Mouse (Mus musculus) testis, postnatal 10 days (tissue): ENCODE results near the gene Ephb2.

ENCODE experiments used
- DNase-seq: peaks from one replicate; pipeline ENCODE4 v3.0.0; 2021; ENCODE audit warnings: low spot score

The Ephb2 gene

DNA sequence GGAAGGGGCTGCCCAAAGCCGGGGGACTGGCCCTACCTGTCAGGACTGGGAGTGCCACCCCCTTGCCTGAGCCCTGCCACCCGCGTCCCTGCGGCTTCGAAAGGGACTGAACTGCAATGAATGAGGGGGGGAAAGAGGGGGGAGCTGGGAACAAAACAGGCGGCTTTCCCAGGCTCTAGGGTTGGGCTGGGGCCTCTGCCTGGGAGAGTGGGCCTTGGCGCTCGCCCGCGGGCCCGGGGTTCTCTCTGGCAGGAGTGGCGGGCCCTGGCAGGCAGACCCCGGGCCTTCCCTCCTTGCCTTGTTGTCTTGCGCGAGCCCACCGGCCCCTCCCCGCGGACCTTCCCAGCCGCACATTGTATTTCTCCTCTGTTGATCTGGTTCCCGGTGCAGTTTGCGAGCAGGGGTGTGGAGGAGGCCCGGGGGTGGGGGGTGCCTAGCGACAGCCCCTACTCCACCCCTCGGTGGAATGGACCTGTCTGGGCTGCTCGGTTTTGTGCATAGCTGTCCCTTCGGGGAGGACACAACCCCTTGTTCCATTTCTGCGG, 671 bp upstream of the Ephb2 start:
- DNase-seq, result peak; percentile 51

DNA sequence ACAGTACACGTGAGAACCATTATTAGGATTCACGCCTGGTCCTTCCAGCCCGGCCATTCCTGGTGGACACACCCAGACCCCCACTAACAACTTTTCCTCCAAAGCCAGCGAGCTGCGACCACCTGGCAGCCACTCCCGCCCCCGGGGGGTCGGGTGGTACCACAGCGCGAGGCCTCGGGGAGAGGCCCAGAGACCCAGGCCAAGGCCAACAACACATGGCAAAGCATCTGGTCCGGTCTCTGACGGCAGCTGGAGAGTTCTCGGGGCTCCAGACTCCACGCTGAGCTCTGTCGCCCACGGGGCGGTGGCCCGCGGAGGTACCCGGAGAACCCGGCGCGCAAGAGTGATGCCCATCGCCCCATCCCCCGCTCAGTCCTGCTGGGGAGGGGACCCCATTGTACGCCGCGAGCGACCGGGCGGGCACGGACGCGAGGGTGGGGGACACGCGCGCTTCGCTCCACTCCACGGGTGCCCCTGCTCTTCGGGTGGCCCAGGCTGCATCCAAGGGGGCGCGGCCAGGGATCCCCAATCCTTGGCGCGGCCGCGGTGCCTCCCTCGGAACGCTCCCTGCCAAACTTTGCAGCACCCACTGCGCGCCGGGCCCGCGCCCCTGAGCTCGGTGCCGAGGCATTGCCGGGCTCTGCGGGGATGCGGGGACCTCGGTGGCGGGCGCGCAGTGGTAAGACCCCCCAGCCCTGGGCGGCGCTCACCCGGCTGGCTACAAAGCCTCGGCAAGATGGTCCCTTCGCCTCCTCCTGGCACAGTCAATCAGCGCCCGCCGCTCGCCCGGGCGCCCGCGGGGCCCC, 770 bp downstream of the Ephb2 start:
- DNase-seq, result peak; percentile 60

DNA sequence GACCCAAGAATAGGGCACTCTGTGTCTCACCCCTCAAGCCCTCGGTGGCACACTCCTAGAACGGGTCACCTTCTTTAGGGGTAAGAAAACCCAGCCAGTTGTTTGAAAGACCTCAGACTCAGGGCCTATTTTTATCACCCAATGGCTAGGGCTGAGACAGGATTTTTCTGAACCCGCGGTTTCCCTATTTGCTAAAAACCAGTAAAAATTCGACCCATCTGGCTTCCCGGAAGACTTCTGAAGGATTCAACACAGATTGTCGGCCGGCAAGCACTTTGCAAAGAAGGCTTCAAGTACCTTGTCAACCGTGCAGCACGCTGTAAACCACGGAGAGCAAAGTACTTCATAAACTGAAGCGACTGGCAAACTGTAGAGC, 1.4 kb downstream of the Ephb2 start:
- DNase-seq, result no peak

GRCm38 (mm10) chr4:136833619-136834351, 2.0 kb downstream of the Ephb2 start:
- no peak for DNase-seq

DNA sequence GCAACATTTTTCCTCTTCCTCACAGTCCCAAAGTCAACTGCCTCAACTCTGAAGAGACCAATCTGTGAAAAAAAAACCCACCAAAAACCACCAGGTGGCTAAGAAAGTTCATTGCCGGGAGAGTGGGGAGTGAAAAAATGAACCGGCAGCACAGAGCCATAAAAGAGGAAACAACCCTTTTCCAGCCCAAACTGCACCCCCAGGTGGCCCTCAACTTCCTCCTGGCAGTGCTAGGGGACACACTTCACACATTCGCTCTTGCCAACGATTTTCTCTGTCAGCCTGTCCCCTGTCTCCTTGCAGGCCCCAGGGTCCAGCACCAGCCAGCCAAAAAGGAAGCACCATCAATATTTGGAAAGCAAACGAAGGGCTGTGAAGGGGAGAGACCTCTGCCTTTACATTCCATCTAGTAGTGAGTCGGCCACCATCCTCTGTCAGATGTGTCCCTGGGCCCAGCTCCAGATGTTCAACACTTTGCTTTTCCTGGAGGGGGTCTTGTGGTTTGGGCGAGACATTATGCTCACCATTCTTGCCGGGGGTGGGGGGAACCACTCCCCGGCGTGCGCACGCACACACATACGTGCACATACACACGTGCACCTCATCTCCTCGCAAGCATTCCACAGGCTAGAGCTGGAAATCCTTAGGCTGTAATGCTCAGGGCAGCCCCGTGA, 3.1 kb downstream of the Ephb2 start:
- no peak for DNase-seq

DNA sequence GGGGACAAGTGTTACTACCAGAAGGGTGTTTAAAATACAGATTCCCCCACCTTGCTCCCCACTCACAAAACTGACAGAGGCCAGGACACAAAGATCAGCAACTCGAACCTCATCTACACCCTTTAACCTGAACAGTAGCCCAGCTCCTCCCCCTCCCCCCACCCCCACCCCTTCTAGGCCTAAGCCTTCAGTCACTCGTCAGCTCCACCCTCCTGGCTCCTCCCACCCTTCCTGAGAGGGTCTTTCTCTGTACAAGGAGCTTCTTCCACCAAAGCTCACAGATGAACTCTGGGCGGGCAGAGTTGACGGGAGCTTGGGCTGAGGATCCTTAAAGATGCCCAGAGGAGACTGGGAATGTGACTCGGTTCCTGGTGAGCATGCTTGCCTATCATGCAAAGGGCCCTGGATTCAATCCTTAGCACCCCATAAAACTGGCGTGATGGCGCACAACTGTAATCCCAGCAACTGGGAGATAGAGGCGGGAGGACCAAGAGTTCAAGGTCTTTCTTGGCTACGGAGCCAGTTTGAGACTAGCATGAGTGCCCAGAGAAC, 5.4 kb downstream of the Ephb2 start:
- DNase-seq, result no peak

- no peak for DNase-seq
Measured at GRCm38 (mm10) chr4:136829837-136830236, 6.0 kb downstream of the Ephb2 start.

DNA sequence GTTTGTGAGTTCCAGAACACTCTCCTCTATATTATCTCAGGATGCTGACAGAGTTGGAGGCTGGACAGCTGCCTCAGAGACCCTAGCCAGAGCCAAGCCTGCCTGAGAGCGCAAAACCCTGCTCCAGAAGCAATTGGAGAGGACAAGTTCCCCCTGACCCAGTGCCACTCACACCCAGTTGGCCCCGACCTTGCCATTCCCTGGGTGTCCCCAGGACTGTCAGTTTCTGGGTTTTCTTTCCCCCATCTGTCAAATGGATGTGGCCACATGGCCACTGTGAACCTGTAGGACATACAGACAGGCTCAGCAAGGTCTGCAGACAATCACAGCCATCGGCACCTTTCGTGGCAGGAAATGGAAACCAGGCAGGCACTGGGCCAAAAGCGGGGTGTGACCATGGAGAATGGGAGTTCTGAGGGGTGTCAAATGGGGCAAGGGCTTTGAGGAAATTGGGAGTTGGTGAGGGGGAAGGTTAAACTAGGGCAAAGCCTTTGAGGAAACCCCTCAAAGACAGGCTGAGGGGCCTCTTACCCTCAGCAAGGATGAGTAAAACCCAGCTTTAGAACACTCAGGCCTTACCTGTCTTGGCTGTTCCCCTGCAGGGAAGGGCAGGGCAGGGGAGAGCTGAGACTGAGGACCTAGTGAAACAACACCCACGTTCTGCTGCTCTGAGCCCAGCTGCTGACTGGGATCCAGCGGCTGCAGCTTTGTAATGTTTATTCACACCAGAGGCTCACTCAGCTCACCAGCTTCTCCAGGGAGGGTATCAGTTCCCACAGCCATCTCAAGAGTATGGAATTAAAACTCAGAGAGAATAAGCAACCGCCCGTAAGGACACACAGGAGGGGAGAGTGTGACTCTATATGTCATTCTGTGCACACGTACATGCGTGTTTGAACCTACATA, 6.9 kb downstream of the Ephb2 start:
- no peak for DNase-seq

DNA sequence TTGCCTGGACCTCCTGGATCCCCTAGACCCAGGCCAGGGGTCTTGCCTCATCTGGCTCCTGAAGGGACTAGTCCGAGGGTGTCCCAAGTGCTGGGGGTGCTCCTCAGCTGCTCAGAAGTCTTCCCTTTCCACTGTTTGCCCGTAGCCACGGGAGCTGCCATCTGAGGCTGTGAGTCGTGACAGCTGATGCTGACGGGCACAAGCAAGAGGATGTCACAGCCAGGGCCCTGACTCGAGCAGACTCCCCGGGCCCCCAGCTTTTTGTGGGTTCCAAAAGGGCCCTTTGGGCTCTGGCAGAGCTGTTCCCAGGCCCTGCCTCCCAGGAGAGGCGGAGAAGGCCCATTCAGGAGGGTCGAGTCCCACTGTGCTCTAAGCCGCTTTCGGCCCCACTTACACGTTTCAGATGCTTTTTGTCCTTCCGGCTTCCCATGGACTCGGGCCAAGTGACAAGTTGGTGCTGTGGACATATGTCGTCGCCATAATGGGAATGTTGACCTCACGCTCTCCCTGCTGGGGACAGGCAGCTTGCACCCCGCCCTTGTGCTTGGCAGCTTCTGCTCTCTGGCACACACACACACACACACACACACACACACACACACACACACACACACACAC, 10.7 kb downstream of the Ephb2 start:
- no peak for DNase-seq

DNA sequence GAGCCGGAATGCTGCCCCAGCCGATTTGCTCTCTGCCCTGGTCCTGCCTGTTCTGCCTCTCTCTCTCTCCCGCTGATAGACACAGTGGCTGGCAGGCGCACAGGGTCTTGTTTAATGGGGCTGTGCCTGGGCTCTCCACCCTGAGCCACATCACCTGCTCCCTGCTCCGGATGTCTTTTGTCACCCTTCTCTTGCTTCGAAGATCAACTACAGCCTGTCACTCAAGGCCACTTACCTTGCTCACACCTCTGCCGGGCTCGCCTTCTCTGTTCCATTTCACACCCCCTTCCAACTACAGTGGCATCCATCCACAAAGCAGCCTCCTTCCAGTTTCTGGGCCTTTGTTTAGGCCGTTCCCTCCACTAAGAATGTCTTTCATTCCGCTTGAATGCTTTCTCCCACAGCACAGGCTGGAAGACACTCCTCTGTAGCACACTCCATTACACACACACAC, 15.7 kb downstream of the Ephb2 start:
- DNase-seq, result no peak

GRCm38 (mm10) chr4:136816701-136817100, 19.1 kb downstream of the Ephb2 start:
- DNase-seq, result no peak

DNA sequence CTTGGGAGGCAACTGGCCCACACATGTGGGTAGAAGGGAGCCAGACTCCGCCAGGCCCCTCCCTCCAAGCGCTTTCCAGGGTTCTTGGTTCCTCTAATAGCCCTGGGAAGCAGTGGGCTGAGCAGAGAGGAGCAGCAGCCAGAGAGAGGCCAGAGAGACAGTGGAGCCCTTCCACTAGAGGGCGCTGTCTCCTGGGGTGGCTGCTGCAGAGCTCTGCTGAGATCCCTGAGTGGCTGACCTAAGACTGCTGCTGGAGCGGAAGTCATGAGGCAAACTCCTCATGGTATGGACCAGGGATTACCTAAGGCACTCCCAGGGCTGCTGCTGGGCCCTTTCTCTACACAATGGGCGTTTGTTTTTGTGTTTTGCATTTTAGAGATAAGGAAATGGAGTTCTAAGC, 20.4 kb downstream of the Ephb2 start:
- no peak for DNase-seq

DNA sequence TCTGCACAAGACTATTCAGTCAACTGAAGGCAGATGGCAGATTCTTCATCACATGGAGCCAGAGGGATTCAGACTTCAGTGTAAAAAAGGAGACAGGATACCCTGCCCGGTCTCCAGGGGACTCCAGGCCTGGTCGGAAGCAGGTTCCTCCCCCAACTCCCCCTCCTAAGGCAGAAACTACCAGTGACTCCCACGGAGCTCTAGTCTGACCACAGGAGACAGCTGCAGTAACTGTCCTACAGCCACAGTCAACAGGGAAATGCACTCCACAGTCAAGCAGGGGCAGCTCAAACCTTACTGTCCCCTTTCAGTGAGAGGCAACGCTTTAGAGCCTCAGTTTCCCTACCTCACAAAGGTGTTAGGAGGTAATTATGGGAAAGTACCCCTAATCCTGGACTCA, 23.2 kb downstream of the Ephb2 start:
- no peak for DNase-seq

GRCm38 (mm10) chr4:136811596-136811995, 24.2 kb downstream of the Ephb2 start:
- DNase-seq, result no peak

DNA sequence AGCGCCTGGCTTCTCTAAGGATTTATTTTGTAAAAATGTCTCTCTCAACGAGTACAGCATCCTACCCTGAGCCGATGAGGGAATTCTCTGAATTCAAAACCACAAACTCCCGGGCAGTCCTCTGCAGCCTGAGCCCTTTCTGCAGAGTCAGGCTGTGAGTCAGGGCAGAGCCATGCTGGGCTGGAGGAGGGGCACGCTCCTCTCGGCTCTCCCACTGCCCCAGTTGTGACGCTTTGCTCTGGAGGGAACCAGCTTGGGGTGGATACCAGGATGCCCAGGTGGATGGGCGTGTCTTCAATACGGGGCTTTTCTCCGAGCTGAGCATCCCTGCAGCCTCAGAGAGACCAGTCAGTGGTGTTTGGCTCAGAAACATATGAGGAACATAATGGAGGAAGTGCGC, 27.3 kb downstream of the Ephb2 start:
- no peak for DNase-seq

DNA sequence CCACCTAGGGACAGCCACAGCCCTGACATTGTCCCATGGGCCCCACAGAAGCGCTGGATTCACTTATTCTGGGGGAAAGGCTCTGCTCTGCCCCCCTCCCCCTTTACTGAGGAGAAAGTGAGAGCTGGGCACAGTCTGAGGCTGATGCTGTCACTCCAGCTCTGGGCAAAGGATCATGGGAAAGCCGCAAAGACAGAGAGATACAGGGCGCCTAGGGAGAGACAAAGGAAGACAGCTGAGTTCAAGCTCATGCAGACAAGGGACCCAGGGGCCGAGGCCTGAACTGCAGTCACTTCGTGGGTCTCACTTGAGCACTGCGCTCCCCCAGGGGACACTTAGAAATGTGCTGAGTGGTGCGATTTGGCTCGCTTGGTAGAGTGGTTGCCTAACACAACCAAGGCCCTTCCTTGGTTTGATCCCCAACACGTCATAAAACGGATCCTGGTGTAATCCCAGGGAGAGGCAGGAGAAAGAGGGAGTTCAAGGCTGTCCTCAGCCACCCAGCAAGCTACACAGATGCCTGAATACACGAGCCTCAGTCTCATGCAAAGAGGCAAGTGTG, 28.3 kb downstream of the Ephb2 start:
- DNase-seq, result no peak

DNA sequence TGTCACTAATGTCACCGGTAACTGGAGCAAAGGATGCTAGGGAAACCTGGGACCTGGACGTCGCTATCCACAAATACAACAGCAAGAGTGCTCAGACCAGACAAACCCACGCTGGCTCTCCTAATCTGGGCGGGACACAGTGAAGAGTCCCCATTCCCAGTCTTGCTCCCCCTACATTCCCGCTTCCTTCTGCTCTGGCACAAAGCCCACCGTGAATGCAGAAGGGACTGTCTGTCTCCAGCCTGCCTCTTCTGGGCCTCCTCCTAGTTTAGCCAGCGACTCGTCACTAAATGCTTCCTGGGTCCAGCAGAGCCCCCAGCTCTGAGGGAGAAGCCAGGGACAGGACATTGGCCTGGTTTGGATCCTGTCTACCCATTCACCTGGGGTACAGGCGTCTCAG, 29.5 kb downstream of the Ephb2 start:
- DNase-seq, result peak; percentile 73

- DNase-seq, result no peak
Measured at GRCm38 (mm10) chr4:136804343-136804742, 31.4 kb downstream of the Ephb2 start.

DNA sequence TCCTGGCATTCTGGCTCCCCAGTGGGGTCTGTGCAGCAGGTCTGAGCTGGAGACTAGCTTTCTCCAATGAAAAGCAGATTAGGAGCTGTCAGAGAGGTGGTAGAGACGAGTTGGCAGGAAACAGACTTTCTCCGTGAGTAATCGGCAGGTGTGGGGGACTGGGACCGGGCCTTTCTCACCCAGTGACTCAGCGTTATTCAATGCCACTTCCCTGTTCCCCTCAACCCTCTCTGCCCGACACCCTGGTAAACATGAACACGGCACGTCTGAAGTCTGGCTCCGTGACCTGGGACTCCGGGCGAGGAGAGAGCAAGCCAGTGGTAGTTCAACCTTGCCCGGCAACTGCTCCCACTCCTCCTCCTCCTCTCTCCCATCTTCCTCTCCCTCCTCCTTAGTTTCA, 33.3 kb downstream of the Ephb2 start:
- no peak for DNase-seq

- no peak for DNase-seq
Measured at GRCm38 (mm10) chr4:136801944-136802343, 33.8 kb downstream of the Ephb2 start.

- DNase-seq, result no peak
Measured at GRCm38 (mm10) chr4:136801463-136801862, 34.3 kb downstream of the Ephb2 start.
